Mouse (Mus musculus) CH12.LX (cell line): Measurements from ENCODE around the gene Hoxb8. TPM values are rescaled to one million over a fixed set of nuclear protein-coding genes. Genes with fewer than 3 reads are reported as not detected.
A peak's percentile ranks its signal among the peaks of the same experiment; 100 is the strongest.

Source experiments
- DNase-seq: peaks from one replicate; pipeline ENCODE4 v3.0.0-alpha.2; 2013; ENCODE audit errors: extremely low read depth
- H3K27ac ChIP-seq: 2 replicates; pipeline ENCODE4 v1.5.1; 2012; ENCODE audit warnings: low read depth, mild to moderate bottlenecking, control low read depth, moderate library complexity; ENCODE audit not compliant: insufficient read depth
- H3K27me3 ChIP-seq: replicated peaks from 2 replicates; pipeline ENCODE3; 2012; ENCODE audit warnings: inconsistent platforms
- H3K36me3 ChIP-seq, 2 experiments: replicated peaks in 1 of 2; 2 replicates each; pipeline versions ENCODE3 to v1.6.1; 2012; ENCODE audit warnings: inconsistent platforms in 1 of 2, low read length in 1 of 2, mild to moderate bottlenecking in 1 of 2, mixed read lengths in 1 of 2, moderate library complexity in 1 of 2; ENCODE audit not compliant: control insufficient read depth in 1 of 2, insufficient read depth in 1 of 2
- H3K4me1 ChIP-seq, 2 experiments: 2 replicates each; pipeline ENCODE4 v1.6.1; 2012; ENCODE audit warnings: inconsistent platforms in 1 of 2, moderate library complexity in 1 of 2; ENCODE audit not compliant: insufficient read depth in 2 of 2, control insufficient read depth in 1 of 2
- H3K4me2 ChIP-seq: 2 replicates; pipeline ENCODE4 v1.6.1; 2012; ENCODE audit warnings: low read depth, mild to moderate bottlenecking, control low read depth; ENCODE audit not compliant: poor library complexity, insufficient read depth, severe bottlenecking
- H3K4me3 ChIP-seq, 3 experiments: fragments of 150-350 bp in 1 of 3; sonication (generic) in 1 of 3; replicated peaks in 1 of 3; 2 replicates each; pipeline versions ENCODE3 to v1.5.1; 2011 to 2012; ENCODE audit warnings: low read depth in 2 of 3, low read length in 2 of 3, mild to moderate bottlenecking in 2 of 3, moderate library complexity in 2 of 3, control low read depth in 1 of 3, improper control_type of control experiment in 1 of 3, inconsistent platforms in 1 of 3, mixed read lengths in 1 of 3; ENCODE audit not compliant: poor library complexity in 1 of 3
- H3K79me2 ChIP-seq: replicated peaks from 2 replicates; pipeline ENCODE4 v1.6.1; 2012; ENCODE audit warnings: mild to moderate bottlenecking, moderate library complexity; ENCODE audit not compliant: control insufficient read depth, poor library complexity, insufficient read depth, severe bottlenecking; ENCODE audit errors: extremely low read depth
- H3K9ac ChIP-seq: 2 replicates; pipeline ENCODE4 v1.6.1; 2012; ENCODE audit warnings: low read depth, mild to moderate bottlenecking, control low read depth, moderate library complexity; ENCODE audit not compliant: insufficient read depth
- H3K9me3 ChIP-seq: replicated peaks from 2 replicates; pipeline ENCODE3; 2012; ENCODE audit warnings: low read length, inconsistent platforms, mixed read lengths
- BHLHE40 ChIP-seq: IDR thresholded peaks from 2 replicates; pipeline ENCODE4 v1.6.1; 2011; ENCODE audit warnings: mild to moderate bottlenecking, low read depth, low read length, improper control_type of control experiment
- CHD1 ChIP-seq: IDR thresholded peaks from 2 replicates; pipeline ENCODE4 v1.6.1; 2012; ENCODE audit warnings: low read depth, low read length, improper control_type of control experiment, inconsistent platforms
- CHD2 ChIP-seq: IDR thresholded peaks from 2 replicates; pipeline ENCODE4 v1.6.1; 2011; ENCODE audit warnings: low read length, improper control_type of control experiment
- CTCF ChIP-seq, 2 experiments: IDR thresholded peaks in 1 of 2; conservative IDR thresholded peaks in 1 of 2; 2 replicates each; pipeline ENCODE4 v1.5.1; 2011 to 2012; ENCODE audit warnings: low read depth in 2 of 2, low read length in 2 of 2, improper control_type of control experiment in 1 of 2, inconsistent platforms in 1 of 2, mild to moderate bottlenecking in 1 of 2, moderate library complexity in 1 of 2
- E2F4 ChIP-seq: IDR thresholded peaks from 2 replicates; pipeline ENCODE4 v1.6.1; 2011; ENCODE audit warnings: low read depth, low read length, improper control_type of control experiment; ENCODE audit not compliant: insufficient replicate concordance
- ELF1 ChIP-seq: IDR thresholded peaks from 2 replicates; pipeline ENCODE4 v1.6.1; 2014; ENCODE audit warnings: low read depth, mild to moderate bottlenecking, inconsistent platforms, low read length, improper control_type of control experiment
- EP300 ChIP-seq: IDR thresholded peaks from 2 replicates; pipeline ENCODE4 v1.6.1; 2011; ENCODE audit warnings: low read length, improper control_type of control experiment
- ETS1 ChIP-seq: conservative IDR thresholded peaks from 2 replicates; pipeline ENCODE4 v1.6.1; 2012; ENCODE audit warnings: low read depth, mild to moderate bottlenecking, inconsistent platforms, low read length, improper control_type of control experiment, moderate library complexity
- GABPA ChIP-seq: IDR thresholded peaks from 2 replicates; pipeline ENCODE4 v1.6.1; 2012; ENCODE audit warnings: low read depth, low read length, improper control_type of control experiment, inconsistent platforms; ENCODE audit not compliant: insufficient replicate concordance
- HCFC1 ChIP-seq: IDR thresholded peaks from 2 replicates; pipeline ENCODE4 v1.6.1; 2012; ENCODE audit warnings: low read depth, mild to moderate bottlenecking, inconsistent platforms, low read length, improper control_type of control experiment
- IRF4 ChIP-seq: IDR thresholded peaks from 2 replicates; pipeline ENCODE4 v1.6.1; 2014; ENCODE audit warnings: low read depth, mild to moderate bottlenecking, inconsistent platforms, low read length, improper control_type of control experiment
- JUN ChIP-seq: IDR thresholded peaks from 2 replicates; pipeline ENCODE4 v1.6.1; 2011; ENCODE audit warnings: low read depth, mild to moderate bottlenecking, low read length, improper control_type of control experiment, moderate library complexity; ENCODE audit not compliant: insufficient read depth
- JUND ChIP-seq: conservative IDR thresholded peaks from 2 replicates; pipeline ENCODE4 v1.6.1; 2011; ENCODE audit warnings: low read depth, low read length, improper control_type of control experiment
- KAT2A ChIP-seq: IDR thresholded peaks from 2 replicates; pipeline ENCODE4 v1.6.1; 2012; ENCODE audit warnings: low read length, improper control_type of control experiment, inconsistent platforms; ENCODE audit not compliant: insufficient replicate concordance
- MAFK ChIP-seq: IDR thresholded peaks from 2 replicates; pipeline ENCODE4 v1.6.1; 2011; ENCODE audit warnings: low read length, improper control_type of control experiment; ENCODE audit not compliant: insufficient replicate concordance
- MAX ChIP-seq: IDR thresholded peaks from 2 replicates; pipeline ENCODE4 v1.6.1; 2011; ENCODE audit warnings: low read length, improper control_type of control experiment
- MAZ ChIP-seq: IDR thresholded peaks from 2 replicates; pipeline ENCODE4 v1.6.1; 2012; ENCODE audit warnings: low read depth, mild to moderate bottlenecking, inconsistent platforms, low read length, improper control_type of control experiment, moderate library complexity
- MEF2A ChIP-seq: IDR thresholded peaks from 2 replicates; pipeline ENCODE4 v1.6.1; 2014; ENCODE audit warnings: low read depth, mild to moderate bottlenecking, inconsistent platforms, low read length, improper control_type of control experiment, borderline replicate concordance
- MXI1 ChIP-seq: IDR thresholded peaks from 2 replicates; pipeline ENCODE4 v1.6.1; 2011; ENCODE audit warnings: mild to moderate bottlenecking, low read depth, low read length, improper control_type of control experiment
- MYC ChIP-seq: IDR thresholded peaks from 2 replicates; pipeline ENCODE4 v1.6.1; 2011; ENCODE audit warnings: low read depth, mild to moderate bottlenecking, improper control_type of control experiment, low read length
- NELFE ChIP-seq: IDR thresholded peaks from 2 replicates; pipeline ENCODE4 v1.6.1; 2011; ENCODE audit warnings: low read depth, low read length, improper control_type of control experiment
- NRF1 ChIP-seq: IDR thresholded peaks from 2 replicates; pipeline ENCODE4 v1.6.1; 2014; ENCODE audit warnings: low read depth, mild to moderate bottlenecking, inconsistent platforms, low read length, improper control_type of control experiment, moderate library complexity
- PAX5 ChIP-seq: IDR thresholded peaks from 2 replicates; pipeline ENCODE4 v1.6.1; 2012; ENCODE audit warnings: low read length, inconsistent platforms, mixed read lengths
- POLR2A ChIP-seq: IDR thresholded peaks from 2 replicates; pipeline ENCODE4 v1.6.1; 2011; ENCODE audit warnings: low read depth, mild to moderate bottlenecking, improper control_type of control experiment, low read length
- POLR2AphosphoS2 ChIP-seq: IDR thresholded peaks from 2 replicates; pipeline ENCODE4 v1.6.1; 2011; ENCODE audit warnings: low read depth, low read length, improper control_type of control experiment
- RAD21 ChIP-seq: IDR thresholded peaks from 2 replicates; pipeline ENCODE4 v1.6.1; 2011; ENCODE audit warnings: low read depth, mild to moderate bottlenecking, low read length, improper control_type of control experiment, moderate library complexity
- RCOR1 ChIP-seq: conservative IDR thresholded peaks from 2 replicates; pipeline ENCODE4 v1.6.1; 2012; ENCODE audit warnings: low read depth, mild to moderate bottlenecking, inconsistent platforms, low read length, improper control_type of control experiment
- SIN3A ChIP-seq: IDR thresholded peaks from 2 replicates; pipeline ENCODE4 v1.6.1; 2012; ENCODE audit warnings: low read length, improper control_type of control experiment, inconsistent platforms
- SMC3 ChIP-seq: IDR thresholded peaks from 2 replicates; pipeline ENCODE4 v1.6.1; 2011; ENCODE audit warnings: low read depth, low read length, improper control_type of control experiment
- TBP ChIP-seq: conservative IDR thresholded peaks from 2 replicates; pipeline ENCODE4 v1.6.1; 2011; ENCODE audit warnings: low read depth, low read length, improper control_type of control experiment
- TCF12 ChIP-seq: IDR thresholded peaks from 2 replicates; pipeline ENCODE4 v1.6.1; 2014; ENCODE audit warnings: low read depth, mild to moderate bottlenecking, inconsistent platforms, low read length, improper control_type of control experiment
- UBTF ChIP-seq: IDR thresholded peaks from 2 replicates; pipeline ENCODE4 v1.6.1; 2012; ENCODE audit warnings: low read depth, mild to moderate bottlenecking, inconsistent platforms, low read length, improper control_type of control experiment, moderate library complexity
- USF1 ChIP-seq: IDR thresholded peaks from 2 replicates; pipeline ENCODE4 v1.6.1; 2014; ENCODE audit warnings: low read depth, mild to moderate bottlenecking, inconsistent platforms, low read length, improper control_type of control experiment
- USF2 ChIP-seq: conservative IDR thresholded peaks from 2 replicates; pipeline ENCODE4 v1.6.1; 2011; ENCODE audit warnings: low read depth, low read length, improper control_type of control experiment
- ZC3H11A ChIP-seq: IDR thresholded peaks from 2 replicates; pipeline ENCODE4 v1.6.1; 2012; ENCODE audit warnings: low read depth, mild to moderate bottlenecking, inconsistent platforms, low read length, improper control_type of control experiment
- ZKSCAN1 ChIP-seq: IDR thresholded peaks from 2 replicates; pipeline ENCODE4 v1.6.1; 2012; ENCODE audit warnings: low read depth, inconsistent platforms, low read length, improper control_type of control experiment, borderline replicate concordance
- ZMIZ1 ChIP-seq: IDR thresholded peaks from 2 replicates; pipeline ENCODE4 v1.6.1; 2012; ENCODE audit warnings: low read depth, mild to moderate bottlenecking, inconsistent platforms, low read length, improper control_type of control experiment
- ZNF384 ChIP-seq: IDR thresholded peaks from 2 replicates; pipeline ENCODE4 v1.6.1; 2012; ENCODE audit warnings: low read depth, low read length, improper control_type of control experiment, inconsistent platforms
- dilution Hi-C: fragments of 300-500 bp; cut with MboI; formaldehyde crosslinking; loops from 2 replicates; pipeline ENCODE4 v1.14.3; 2020; ENCODE audit warnings: low sequenced_read_pairs; ENCODE audit not compliant: extremely low pct_unique_long_range_greater_than_20kb, extremely low pct_ligation_motif_present
- in situ Hi-C: fragments of 300-500 bp; cut with MboI; formaldehyde crosslinking; loops from 3 replicates; pipeline ENCODE4 v1.14.3; 2019; ENCODE audit warnings: low sequenced_read_pairs, low pct_ligation_motif_present, low pct_unique_long_range_greater_than_20kb, mixed read lengths
- polyA plus RNA-seq: library from polyadenylated mRNA; unstranded; fragments of >175 nt; gene quantifications from 2 replicates; pipeline ENCODE4 v1.2.1, GENCODE M21; 2012; ENCODE audit warnings: low read depth; ENCODE audit not compliant: insufficient read length
- total RNA-seq, 2 experiments: library from RNA; depleted of rRNA; stranded (reverse); fragments of 300-350 nt in 1 of 2; fragments of >200 nt in 1 of 2; gene quantifications; 2 replicates each; pipeline ENCODE4 v1.2.3; 2012 to 2014

The Hoxb8 gene
- total and polyA plus RNA-seq, 3 experiments: not detected

GRCm38 (mm10) chr11:96240211-96240610 is 41.5 kb upstream of the Hoxb8 start:
- H3K79me2 ChIP-seq: no peaks in the 10 kb centered on the region
- peak overlapping the region; percentile 12 for H3K4me2 ChIP-seq
- H3K36me3 ChIP-seq: no peaks in the 10 kb centered on the region
- no peak overlapping the region for H3K27ac ChIP-seq
- in situ Hi-C loops: loop anchor here (10.0 kb wide), 1 partner anchor 275 kb away; no protein-coding TSS in a partner anchor
- peaks cover 62% of the 10 kb centered on the region for H3K27me3 ChIP-seq
- DNase-seq: peak; percentile 65
- TF ChIP-seq HCFC1 (no peak), USF2 (no peak), ELF1 (0 out of 2 replicates have a peak, but pooled peaks have one; percentile 24), MAFK (no peak), CHD1 (no peak), USF1 (no peak), RAD21 (peak; percentile 90), CTCF (conservative IDR thresholded peaks at IDR 0.05 in 1 of 2, IDR thresholded peaks at IDR 0.05 in 1 of 2; ENCODE audit: low read depth in 2 of 2, low read length in 2 of 2) (peak; percentile 73 to 92), TCF12 (no peak), MYC (no peak), UBTF (no peak), ETS1 (no peak), KAT2A (no peak), JUND (no peak), POLR2A (no peak), JUN (no peak), TBP (no peak), ZKSCAN1 (no peak), ZMIZ1 (no peak), MEF2A (no peak), SMC3 (peak; percentile 86), MAZ (no peak), ZNF384 (no peak), EP300 (no peak), CHD2 (no peak), ZC3H11A (peak; percentile 51), GABPA (no peak), MXI1 (no peak), E2F4 (no peak), MAX (no peak), RCOR1 (no peak), PAX5 (no peak), NELFE (peak; percentile 34; the same call in 1 of the 2 replicates), BHLHE40 (no peak), NRF1 (no peak), POLR2AphosphoS2 (no peak), IRF4 (no peak), SIN3A (no peak)
- H3K4me1 ChIP-seq: no peaks in the 10 kb centered on the region
- no peaks in the 10 kb centered on the region for H3K9me3 ChIP-seq
- H3K4me3 ChIP-seq: no peak overlapping the region
- no peak overlapping the region for H3K9ac ChIP-seq
- dilution Hi-C loops: no loop called here
